Mouse (Mus musculus) bone marrow, adult 2 months (tissue): ENCODE measurements around the gene Plxna4.

ENCODE experiments used
- CTCF ChIP-seq: fragments of 200-500 bp; IDR thresholded peaks from 2 replicates; pipeline ENCODE4 v1.5.1; 2011; ENCODE audit warnings: low read length, control low read depth; ENCODE audit not compliant: control insufficient read depth, insufficient read depth
- POLR2A ChIP-seq: fragments of 200-500 bp; IDR thresholded peaks from 2 replicates; pipeline ENCODE4 v1.6.1; 2011; ENCODE audit warnings: low read depth, mild to moderate bottlenecking, control low read depth, low read length, borderline replicate concordance; ENCODE audit not compliant: control insufficient read depth

GRCm38 (mm10) chr6:32605581-32605980 lies 17.6 kb upstream of the Plxna4 start:
- TF ChIP-seq POLR2A (no peak), CTCF (no peak)
